Mouse (Mus musculus) yolk sac, embryonic 10.5 days (tissue): ENCODE results near the gene Psmc5.
A peak's percentile ranks its signal among the peaks of the same experiment; 100 is the strongest.

ENCODE experiments used
- DNase-seq: peaks from one replicate; pipeline ENCODE4 v3.0.0-alpha.2; 2017; ENCODE audit warnings: low spot score

The Psmc5 gene

GRCm38 (mm10) chr11:106269060-106269431 is 13.1 kb downstream of the Psmc5 start:
- peak; percentile 17 for DNase-seq

DNA sequence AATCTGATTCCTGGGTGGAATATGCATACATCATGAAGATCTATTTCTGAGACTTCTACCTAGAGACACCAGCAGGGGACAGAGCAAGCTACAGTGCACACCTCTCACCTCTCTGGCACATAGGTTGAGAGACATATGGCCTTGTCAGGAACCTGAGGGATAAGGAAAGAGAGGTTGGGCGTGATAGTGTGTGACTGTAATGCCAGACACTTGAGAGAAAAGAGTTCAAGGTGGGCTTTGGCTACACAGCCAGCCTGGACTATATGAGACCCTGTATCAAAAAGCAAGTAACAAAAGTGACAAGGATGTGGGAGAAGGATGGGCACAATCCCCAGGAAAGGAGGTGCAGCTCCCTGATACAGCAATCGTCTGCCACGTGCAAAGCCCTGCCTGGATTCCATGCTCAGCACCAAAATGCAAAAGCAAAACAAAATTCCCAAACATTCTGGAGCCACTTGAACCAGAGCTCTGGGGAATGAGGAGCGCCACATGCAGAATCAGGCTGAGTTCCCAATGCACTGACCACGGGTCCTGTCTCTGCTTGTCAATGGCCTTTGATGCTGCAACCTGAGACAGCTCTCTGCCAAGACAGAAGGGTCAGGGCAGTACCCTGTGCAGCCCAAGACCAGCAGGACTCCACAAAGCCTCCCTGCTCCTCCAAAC is 15.3 kb downstream of the Psmc5 start:
- DNase-seq, result no peak

- no peak for DNase-seq
These were observed 16.1 kb downstream of the Psmc5 start for GRCm38 (mm10) chr11:106271794-106272643.

DNA sequence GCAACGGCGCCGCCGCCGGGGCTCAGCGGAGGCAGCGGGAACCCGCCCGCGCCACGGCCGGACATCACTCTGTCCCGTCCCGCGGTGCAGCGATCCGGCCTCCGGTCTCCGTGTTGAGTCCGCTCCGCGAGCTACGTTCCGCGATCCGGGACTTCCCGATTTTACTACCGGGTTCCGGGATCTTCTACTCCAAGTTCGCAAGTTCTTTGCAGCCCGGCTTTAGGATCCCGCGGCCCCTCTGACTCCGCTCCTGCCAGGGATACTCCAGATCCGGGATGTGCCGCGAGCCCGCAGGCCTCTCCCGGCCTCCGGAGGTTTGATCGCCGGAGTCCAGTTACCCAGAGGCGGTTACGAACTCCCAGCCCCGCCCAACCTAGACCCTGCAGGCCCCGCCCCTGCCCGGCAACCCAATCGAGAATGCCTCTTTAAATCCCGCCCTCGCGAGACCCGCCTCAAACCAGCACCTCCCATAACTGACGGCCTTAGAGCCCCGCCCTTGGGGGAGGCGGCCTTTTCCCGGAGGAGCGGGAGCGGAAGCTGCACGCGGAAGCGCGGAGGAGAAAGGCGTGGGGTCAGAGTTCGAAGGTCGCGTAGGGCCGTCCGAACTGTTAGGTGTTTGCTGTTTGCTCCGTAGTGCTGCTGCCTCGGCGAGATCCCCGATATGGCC is 16.8 kb downstream of the Psmc5 start, which contains the start of gene Smarcd2:
Smarcd2 (minus strand) TSS at position 329 of the 667 bp plus-strand sequence.
- peak; percentile 100 for DNase-seq

DNA sequence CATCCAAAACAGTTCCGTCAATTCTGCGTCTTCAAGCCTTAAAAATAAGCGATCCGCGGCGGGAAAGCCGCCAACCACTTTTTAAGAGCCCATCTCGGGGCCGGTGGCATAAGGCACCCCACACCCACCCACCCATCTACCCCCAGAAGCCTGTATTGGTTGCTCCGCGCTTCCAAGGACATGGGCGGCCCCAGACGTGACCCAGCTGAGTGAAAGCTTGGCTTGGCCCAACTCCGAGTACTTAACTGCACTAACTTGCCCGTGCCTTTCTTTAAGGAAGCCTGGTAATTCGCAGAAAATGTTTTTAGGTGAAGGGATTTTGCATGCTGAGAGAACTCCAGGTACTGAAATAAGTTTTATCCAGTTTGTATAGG is 17.3 kb downstream of the Psmc5 start:
- no peak for DNase-seq

- DNase-seq, result no peak
These were observed 17.9 kb downstream of the Psmc5 start for GRCm38 (mm10) chr11:106273811-106274210.

DNA sequence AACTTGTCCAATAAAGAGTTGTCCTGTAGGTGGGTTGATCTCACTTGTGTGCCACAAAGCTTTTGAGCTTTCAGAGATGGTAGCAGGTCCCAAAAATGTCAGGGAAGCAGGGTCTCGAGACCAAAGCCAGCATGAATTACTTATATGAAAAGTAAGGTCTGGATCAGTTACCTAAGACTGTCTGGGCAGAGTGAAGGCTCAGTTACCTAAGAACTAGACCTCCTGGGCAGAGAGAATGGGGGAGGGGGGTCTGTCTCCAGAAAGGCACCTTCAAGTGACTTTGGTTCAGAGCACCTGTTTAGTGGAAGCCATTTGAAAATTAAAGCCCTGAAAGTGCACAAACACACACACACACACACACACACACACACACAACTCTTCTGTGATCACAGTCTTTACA is 18.4 kb downstream of the Psmc5 start:
- no peak for DNase-seq

- peak; percentile 46 for DNase-seq
These were observed 19.0 kb downstream of the Psmc5 start for GRCm38 (mm10) chr11:106274971-106275411.

DNA sequence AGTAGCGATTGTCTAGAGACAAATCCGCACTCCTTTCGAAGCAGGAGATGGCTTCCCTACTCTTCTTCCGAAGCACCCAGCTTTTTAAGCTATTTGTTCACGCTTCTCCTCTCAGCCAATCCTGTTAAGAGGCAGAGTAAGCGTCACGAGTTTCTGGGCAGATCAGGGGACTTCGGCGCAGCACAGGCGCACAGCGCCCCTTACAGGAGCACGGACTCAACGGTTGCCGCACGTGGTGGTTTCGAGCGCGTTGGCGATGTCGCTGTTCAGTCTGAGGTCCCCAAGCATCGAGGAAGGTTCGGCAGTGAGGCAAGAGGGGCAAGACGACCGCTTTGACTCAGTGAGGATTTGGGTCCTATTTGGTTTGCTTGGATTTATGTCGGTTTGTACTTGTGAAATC is 20.5 kb downstream of the Psmc5 start, which contains the start of gene Tcam1:
Tcam1 (plus strand) TSS at position 219 of the 400 bp plus-strand sequence.
- peak; percentile 89 for DNase-seq

DNA sequence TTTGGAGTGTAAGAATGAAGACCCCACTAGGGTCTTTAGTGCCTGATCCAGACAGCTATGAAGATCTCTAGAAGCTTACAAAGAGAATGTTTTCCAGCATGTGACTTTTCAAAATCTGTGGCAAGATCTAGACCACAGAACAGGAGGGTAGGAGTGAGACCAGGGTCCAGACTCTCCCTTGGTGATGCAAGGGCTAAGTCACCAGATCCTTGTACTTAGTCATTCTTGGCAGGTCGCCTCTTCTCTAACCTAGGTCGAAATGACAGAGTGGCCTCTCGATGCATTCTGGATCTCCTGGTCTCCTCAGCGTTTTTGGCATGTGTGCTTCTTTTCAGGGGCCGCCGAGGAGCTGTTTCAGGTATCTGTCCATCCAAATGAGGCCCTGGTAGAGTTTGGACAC is 26.5 kb downstream of the Psmc5 start:
- DNase-seq, result no peak

DNA sequence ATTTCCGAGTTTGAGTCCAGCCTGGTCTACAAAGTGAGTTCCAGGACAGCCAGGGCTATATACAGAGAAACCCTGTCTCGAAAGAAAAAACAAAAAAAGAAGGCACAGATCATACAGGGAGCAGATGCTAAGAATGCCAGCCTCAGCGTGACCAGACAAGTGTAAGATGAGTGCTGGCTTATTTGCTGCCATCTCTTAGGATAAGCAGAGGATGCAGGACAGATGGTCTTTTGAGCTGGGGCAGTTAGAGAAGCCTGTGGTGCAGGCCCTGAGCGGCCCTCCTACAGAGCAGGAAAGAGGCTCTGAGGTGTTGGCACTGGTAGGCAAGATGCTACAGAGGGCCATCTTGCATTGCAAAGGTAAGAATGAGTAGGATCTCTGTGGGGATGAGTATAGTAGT is 27.4 kb downstream of the Psmc5 start:
- no peak for DNase-seq

DNA sequence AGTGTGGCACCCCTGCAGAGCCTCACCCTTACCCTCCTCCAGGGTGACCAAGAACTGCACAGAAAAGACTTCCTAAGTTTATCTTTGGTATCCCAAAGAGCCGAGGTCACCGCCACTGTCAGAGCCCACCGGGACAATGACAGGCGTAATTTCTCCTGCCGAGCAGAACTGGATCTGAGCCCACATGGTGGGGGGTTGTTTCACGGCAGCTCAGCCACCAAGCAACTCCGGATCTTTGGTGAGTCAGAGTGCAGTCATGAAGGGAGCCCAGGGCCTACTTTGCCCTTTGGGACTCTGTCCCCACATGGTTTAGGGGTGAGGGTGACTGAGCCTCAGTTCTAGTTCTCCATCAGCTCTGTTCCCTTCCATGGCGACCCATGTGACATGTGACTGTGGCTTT is 28.2 kb downstream of the Psmc5 start:
- no peak for DNase-seq

GRCm38 (mm10) chr11:106286206-106286605 is 30.3 kb downstream of the Psmc5 start:
- no peak for DNase-seq

DNA sequence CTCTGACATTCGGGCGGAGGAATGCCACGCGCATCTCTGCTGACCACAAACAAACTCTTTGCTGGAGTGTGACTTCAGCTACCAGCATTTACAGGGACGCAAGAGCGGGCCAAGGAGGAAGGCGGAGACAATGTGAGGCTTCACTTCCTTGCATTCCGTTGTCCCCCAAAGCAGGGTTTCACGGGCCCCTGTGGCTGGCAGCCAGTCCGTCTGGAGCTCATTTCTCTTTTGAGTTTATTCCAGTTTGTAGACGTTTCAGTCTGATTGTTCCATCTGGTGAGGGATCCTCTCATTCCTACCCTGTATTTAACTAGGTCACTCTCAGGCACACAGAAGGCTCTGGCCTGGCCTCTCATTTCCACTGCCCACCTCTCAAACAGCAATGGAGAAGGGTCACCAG is 31.0 kb downstream of the Psmc5 start:
- no peak for DNase-seq

GRCm38 (mm10) chr11:106289369-106289768 is 33.4 kb downstream of the Psmc5 start:
- DNase-seq, result no peak

GRCm38 (mm10) chr11:106290376-106290775 is 34.4 kb downstream of the Psmc5 start:
- no peak for DNase-seq

- no peak for DNase-seq
These were observed 35.9 kb downstream of the Psmc5 start for GRCm38 (mm10) chr11:106291861-106292260.

DNA sequence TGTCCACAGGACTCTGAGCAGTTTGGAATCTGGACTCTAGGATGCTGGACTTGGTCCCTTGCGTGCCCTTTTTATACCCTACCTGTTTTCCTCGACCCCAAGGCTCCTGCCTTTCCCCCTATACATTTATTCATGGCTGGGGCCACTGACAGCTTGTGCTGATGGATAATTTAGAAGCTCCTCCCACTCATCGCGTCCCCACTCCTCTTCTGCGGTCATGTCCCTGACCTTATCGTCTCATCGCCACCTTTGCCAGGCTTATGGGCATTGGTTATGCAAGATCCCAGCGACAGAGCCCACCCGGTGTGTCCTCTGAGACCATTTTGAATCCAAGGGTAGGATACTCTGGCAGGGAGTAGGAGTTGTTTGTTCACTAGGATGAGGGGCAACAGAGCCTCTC is 45.8 kb downstream of the Psmc5 start, which contains the start of gene Gh:
Gh (minus strand) TSS at position 101 of the 400 bp plus-strand sequence.
- no peak for DNase-seq

- peak; percentile 42 for DNase-seq
These were observed 46.7 kb downstream of the Psmc5 start for GRCm38 (mm10) chr11:106302634-106303033.

GRCm38 (mm10) chr11:106305348-106306064 is 49.6 kb downstream of the Psmc5 start:
- no peak for DNase-seq

DNA sequence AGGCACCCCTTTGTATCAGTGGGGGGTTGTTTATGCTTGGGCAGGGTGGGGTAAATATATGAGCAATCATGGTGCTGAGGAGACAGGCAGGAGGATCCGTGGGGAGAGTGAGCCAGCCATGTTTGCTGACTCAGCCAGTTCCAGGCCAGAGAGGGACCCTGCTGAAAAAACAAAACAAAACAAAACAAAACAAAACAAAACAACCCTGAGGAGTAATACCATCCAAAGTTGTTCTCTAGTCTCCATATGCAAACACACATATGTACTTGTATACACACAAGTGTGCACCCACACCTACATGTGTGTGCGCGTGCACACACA is 50.1 kb downstream of the Psmc5 start:
- DNase-seq, result no peak

GRCm38 (mm10) chr11:106306758-106307157 is 50.8 kb downstream of the Psmc5 start:
- DNase-seq, result no peak
